Mouse (Mus musculus): Measurements from ENCODE around the gene Cnn1. TPM values are rescaled to one million over a fixed set of nuclear protein-coding genes. Genes with fewer than 3 reads are reported as not detected.

Cnn1 gene
- polyA plus RNA-seq, 1 experiment from 2014 or later, result 322 TPM

GRCm38 (mm10) chr9:22156497-22157245 lies 57.7 kb downstream of the Cnn1 start, which contains the start of gene Pigyl:
Pigyl (plus strand) TSS chr9:22156846.
- Histone ChIP-seq H3K4me3 (ENCODE audit: low read depth, low read length) (peak within 1 kb of the TSS; percentile 71), H3K27ac (ENCODE audit: low read depth) (peak within 1 kb of the TSS; percentile 82), H3K4me1 (replicated peaks; ENCODE audit: control insufficient read depth, insufficient read depth, low read length) (peaks cover 5% of the 10 kb centered on the region), H3K4me2 (ENCODE audit: low read length) (peak within 1 kb of the TSS; percentile 73), H3K9ac (ENCODE audit: low read length) (peak within 1 kb of the TSS; percentile 75), H3K36me3 (ENCODE audit: control insufficient read depth, insufficient read depth, low read length) (no peaks in the 10 kb centered on the region), H3K27me3 (replicated peaks; ENCODE audit: control insufficient read depth, insufficient read depth, low read length) (no peaks in the 10 kb centered on the region), H3K9me3 (ENCODE audit: control insufficient read depth, low read length) (no peaks in the 10 kb centered on the region)
- DNase-seq (ENCODE audit: low spot score) (peak; percentile 99), ATAC-seq (replicated peaks; ENCODE audit: low FRiP score, low TSS enrichment, low read depth) (peak; percentile 98)
- WGBS, result under 1% methylated on average over 65 of the region's 65 CpGs

GRCm38 (mm10) chr9:22157516-22158265 lies 58.7 kb downstream of the Cnn1 start:
- peaks cover 5% of the 10 kb centered on the region for H3K4me1 ChIP-seq (replicated peaks; ENCODE audit: control insufficient read depth, insufficient read depth, low read length)
- H3K27ac ChIP-seq (ENCODE audit: low read depth), result no peak overlapping the region
- H3K9me3 ChIP-seq (ENCODE audit: control insufficient read depth, low read length), result no peaks in the 10 kb centered on the region
- DNase-seq (ENCODE audit: low spot score), result no peak
- no peaks in the 10 kb centered on the region for H3K36me3 ChIP-seq (ENCODE audit: control insufficient read depth, insufficient read depth, low read length)
- H3K27me3 ChIP-seq (replicated peaks; ENCODE audit: control insufficient read depth, insufficient read depth, low read length), result no peaks in the 10 kb centered on the region
- peak overlapping the region; percentile 73 for H3K4me2 ChIP-seq (ENCODE audit: low read length)
- 66% methylated on average over 34 of the region's 34 CpGs for WGBS
- no peak for ATAC-seq (replicated peaks; ENCODE audit: low FRiP score, low TSS enrichment, low read depth)
- H3K9ac ChIP-seq (ENCODE audit: low read length), result peak overlapping the region; percentile 75
- peak overlapping the region; percentile 71 for H3K4me3 ChIP-seq (ENCODE audit: low read depth, low read length)

Small RNA genes lying within 50 kb of the gene (microRNA-seq; reads per million reads assigned to microRNA genes)
- not detected for gene Mir7084

Other genes starting within 250 kb of the Cnn1 start
- gene Dock6, start 246.6 kb upstream of the Cnn1 start, polyA plus RNA-seq (2014; fragmentation: Nextera tagmentation; extraction: Ambion mirVana), result 39.4 and 40.0 TPM in 2 replicates
- gene Rab3d, start 181.0 kb upstream of the Cnn1 start, polyA plus RNA-seq (2014; fragmentation: Nextera tagmentation; extraction: Ambion mirVana), result 18.4 and 21.5 TPM in 2 replicates
- 3.8 and 4.2 TPM in 2 replicates for gene Ccdc159, start 171.7 kb upstream of the Cnn1 start, polyA plus RNA-seq (2014; fragmentation: Nextera tagmentation; extraction: Ambion mirVana)
- gene Tmem205, start 171.7 kb upstream of the Cnn1 start, polyA plus RNA-seq (2014; fragmentation: Nextera tagmentation; extraction: Ambion mirVana), result 57.1 and 59.6 TPM in 2 replicates
- 8.2 and 8.7 TPM in 2 replicates for gene Plppr2, start 162.2 kb upstream of the Cnn1 start, polyA plus RNA-seq (2014; fragmentation: Nextera tagmentation; extraction: Ambion mirVana)
- gene Swsap1, start 143.5 kb upstream of the Cnn1 start, polyA plus RNA-seq (2014; fragmentation: Nextera tagmentation; extraction: Ambion mirVana), result 11.7 and 12.8 TPM in 2 replicates
- gene Epor, start 135.7 kb upstream of the Cnn1 start, polyA plus RNA-seq (2014; fragmentation: Nextera tagmentation; extraction: Ambion mirVana), result 4.1 and 4.2 TPM in 2 replicates
- 1.1 and 1.4 TPM in 2 replicates for gene Rgl3, start 109.8 kb upstream of the Cnn1 start, polyA plus RNA-seq (2014; fragmentation: Nextera tagmentation; extraction: Ambion mirVana)
- gene Ccdc151, start 96.6 kb upstream of the Cnn1 start, polyA plus RNA-seq (2014; fragmentation: Nextera tagmentation; extraction: Ambion mirVana), result 0.42 and 0.95 TPM in 2 replicates
- 93.8 and 95.8 TPM in 2 replicates for gene Prkcsh, start 96.4 kb upstream of the Cnn1 start, polyA plus RNA-seq (2014; fragmentation: Nextera tagmentation; extraction: Ambion mirVana)
- 6.2 and 7.1 TPM in 2 replicates for gene Elavl3, start 47.2 kb upstream of the Cnn1 start, polyA plus RNA-seq (2014; fragmentation: Nextera tagmentation; extraction: Ambion mirVana)
- gene Gm49318, start 28.0 kb upstream of the Cnn1 start, polyA plus RNA-seq (2014; fragmentation: Nextera tagmentation; extraction: Ambion mirVana), result not detected in 2 replicates
- 10.2 and 10.3 TPM in 2 replicates for gene Zfp653, start 27.8 kb upstream of the Cnn1 start, polyA plus RNA-seq (2014; fragmentation: Nextera tagmentation; extraction: Ambion mirVana)
- 35.2 and 43.4 TPM in 2 replicates for gene Ecsit, start 13.8 kb upstream of the Cnn1 start, polyA plus RNA-seq (2014; fragmentation: Nextera tagmentation; extraction: Ambion mirVana)
- 190 and 192 TPM in 2 replicates for gene Elof1, start 18.0 kb downstream of the Cnn1 start, polyA plus RNA-seq (2014; fragmentation: Nextera tagmentation; extraction: Ambion mirVana)
- 11.1 and 13.3 TPM in 2 replicates for gene Acp5, start 36.5 kb downstream of the Cnn1 start, polyA plus RNA-seq (2014; fragmentation: Nextera tagmentation; extraction: Ambion mirVana)
- 76.5 and 85.4 TPM in 2 replicates for gene Pigyl, start 57.6 kb downstream of the Cnn1 start, polyA plus RNA-seq (2014; fragmentation: Nextera tagmentation; extraction: Ambion mirVana)
- gene Zfp872, start 88.9 kb downstream of the Cnn1 start, polyA plus RNA-seq (2014; fragmentation: Nextera tagmentation; extraction: Ambion mirVana), result 0.12 and 0.42 TPM in 2 replicates
- 23.8 and 24.5 TPM in 2 replicates for gene Zfp809, start 126.5 kb downstream of the Cnn1 start, polyA plus RNA-seq (2014; fragmentation: Nextera tagmentation; extraction: Ambion mirVana)
- gene Zfp599, start 160.7 kb downstream of the Cnn1 start, polyA plus RNA-seq (2014; fragmentation: Nextera tagmentation; extraction: Ambion mirVana), result 5.8 and 5.9 TPM in 2 replicates
- 19.0 and 19.4 TPM in 2 replicates for gene Zfp810, start 208.4 kb downstream of the Cnn1 start, polyA plus RNA-seq (2014; fragmentation: Nextera tagmentation; extraction: Ambion mirVana)